Mouse (Mus musculus): ENCODE results near the gene Rnf183. TPM values are rescaled to one million over a fixed set of nuclear protein-coding genes. Genes with fewer than 3 reads are reported as not detected.
A peak's percentile ranks its signal among the peaks of the same experiment; 100 is the strongest.

The Rnf183 gene
- total RNA-seq, 1 experiment: 0.89 TPM

DNA sequence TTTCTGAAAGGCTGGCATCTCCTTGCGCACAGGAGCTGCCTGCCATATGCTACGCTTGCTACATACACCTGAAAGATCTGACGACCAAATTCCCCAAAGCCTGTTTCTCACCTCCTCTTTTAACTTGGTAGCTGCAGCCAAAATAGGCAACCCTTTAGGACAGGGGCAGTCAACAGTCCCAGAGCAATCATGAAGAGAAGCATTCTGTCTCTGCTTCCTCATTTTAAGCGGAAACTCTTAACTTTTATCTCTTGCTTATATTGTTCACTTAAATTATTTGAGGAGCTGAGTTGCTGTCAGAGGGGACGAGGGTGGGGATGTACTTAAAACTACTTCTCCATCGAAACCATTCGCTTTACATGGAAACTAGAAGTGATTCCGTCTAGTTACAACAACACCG lies 5.4 kb downstream of the Rnf183 start:
- H3K9ac ChIP-seq (ENCODE audit: insufficient read depth, low read depth, low read length, poor library complexity, severe bottlenecking): no peak overlapping the region
- peaks cover 0 to 2% of the 10 kb centered on the region in 2 experiments; a peak in 1 of 4 replicates for H3K4me1 ChIP-seq (ENCODE audit: control insufficient read depth in 2 of 2, insufficient read depth in 2 of 2, low read length in 2 of 2, poor library complexity in 1 of 2)
- no peak for DNase-seq (ENCODE audit: low read depth, low spot score)
- TF ChIP-seq ZC3H11A (IDR thresholded peaks at IDR 0.05; ENCODE audit: borderline replicate concordance, low read depth, low read length): no peak
- no peak for TF ChIP-seq HCFC1 (IDR thresholded peaks at IDR 0.05; ENCODE audit: borderline replicate concordance, insufficient read depth, low read length)
- TF ChIP-seq CHD2 (IDR thresholded peaks at IDR 0.05; ENCODE audit: low read depth, low read length): no peak
- TF ChIP-seq MAFK (IDR thresholded peaks at IDR 0.05; ENCODE audit: insufficient read depth, low read depth, low read length): no peak
- no peak for TF ChIP-seq ZNF384 (IDR thresholded peaks at IDR 0.05; ENCODE audit: low read depth, low read length)
- no peak overlapping the region for H3K27ac ChIP-seq (ENCODE audit: insufficient read depth, low read depth, low read length, poor library complexity, severe bottlenecking)
- H3K36me3 ChIP-seq (ENCODE audit: control insufficient read depth, insufficient read depth, low read length, poor library complexity, severe bottlenecking): peaks cover 7% of the 10 kb centered on the region
- H3K9me3 ChIP-seq (ENCODE audit: control insufficient read depth, insufficient read depth, low read depth, low read length): no peaks in the 10 kb centered on the region
- H3K4me3 ChIP-seq (ENCODE audit: insufficient read depth in 1 of 2, low read depth in 1 of 2, low read length in 2 of 2, poor library complexity in 1 of 2, severe bottlenecking in 1 of 2): no peak overlapping the region
- in situ Hi-C loops (cut with MboI; ENCODE audit: low sequenced_read_pairs in 2 of 2, unreplicated experiment in 2 of 2): no loop called here

DNA sequence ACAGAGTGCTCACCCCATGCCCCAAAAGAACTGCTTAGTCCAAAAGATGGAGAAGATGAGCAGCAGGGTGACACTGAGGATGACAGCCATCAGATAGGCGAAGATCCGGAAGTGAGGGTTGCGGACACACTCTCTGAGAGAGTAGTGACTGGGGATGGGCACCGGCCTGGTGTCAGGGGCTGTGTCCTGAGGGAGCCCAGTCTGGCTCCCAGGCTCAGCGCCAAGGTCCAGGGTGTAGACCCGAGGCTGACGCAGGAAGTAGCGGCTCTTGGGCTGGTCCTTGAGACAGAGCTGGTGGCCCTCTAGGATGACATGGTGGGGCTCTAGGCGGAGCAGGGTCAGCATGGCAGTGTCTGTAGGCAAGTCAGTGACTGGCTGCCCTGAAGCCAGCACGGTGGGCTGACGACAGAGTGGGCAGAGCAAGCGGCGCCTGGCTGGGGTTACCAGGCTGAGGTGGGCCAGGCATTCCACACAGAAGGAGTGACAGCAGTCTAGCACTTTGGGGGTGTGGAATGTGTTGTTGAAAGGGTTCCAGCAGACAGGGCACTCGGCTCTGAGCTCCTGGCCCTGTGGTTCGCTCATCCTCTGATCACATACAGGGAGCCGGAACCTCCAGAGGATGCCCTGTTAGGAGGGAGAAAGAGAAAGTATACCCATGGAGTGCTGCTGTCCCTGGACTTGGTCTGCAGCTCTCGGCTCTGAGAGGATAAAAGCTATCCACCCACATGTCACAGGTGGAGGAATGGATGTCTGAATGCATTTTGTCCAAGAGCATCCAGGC lies 6.9 kb downstream of the Rnf183 start:
- Histone ChIP-seq H3K4me3 (ENCODE audit: insufficient read depth in 1 of 2, low read depth in 1 of 2, low read length in 2 of 2, poor library complexity in 1 of 2, severe bottlenecking in 1 of 2) (peak overlapping the region in 1 of 2 experiments; percentile 35; a peak in 1 of 4 replicates), H3K4me1 (ENCODE audit: control insufficient read depth in 2 of 2, insufficient read depth in 2 of 2, low read length in 2 of 2, poor library complexity in 1 of 2) (peaks cover 0 to 2% of the 10 kb centered on the region in 2 experiments; a peak in 1 of 4 replicates), H3K36me3 (ENCODE audit: control insufficient read depth, insufficient read depth, low read length, poor library complexity, severe bottlenecking) (peaks cover 17% of the 10 kb centered on the region), H3K27ac (ENCODE audit: insufficient read depth, low read depth, low read length, poor library complexity, severe bottlenecking) (no peak overlapping the region), H3K9me3 (ENCODE audit: control insufficient read depth, insufficient read depth, low read depth, low read length) (no peaks in the 10 kb centered on the region), H3K9ac (ENCODE audit: insufficient read depth, low read depth, low read length, poor library complexity, severe bottlenecking) (no peak overlapping the region)
- TF ChIP-seq ZC3H11A (IDR thresholded peaks at IDR 0.05; ENCODE audit: borderline replicate concordance, low read depth, low read length) (no peak), MAFK (IDR thresholded peaks at IDR 0.05; ENCODE audit: insufficient read depth, low read depth, low read length) (no peak), CHD2 (IDR thresholded peaks at IDR 0.05; ENCODE audit: low read depth, low read length) (no peak), HCFC1 (IDR thresholded peaks at IDR 0.05; ENCODE audit: borderline replicate concordance, insufficient read depth, low read length) (no peak), ZNF384 (IDR thresholded peaks at IDR 0.05; ENCODE audit: low read depth, low read length) (no peak)
- in situ Hi-C loops (cut with MboI; ENCODE audit: low sequenced_read_pairs in 2 of 2, unreplicated experiment in 2 of 2): no loop called here
- DNase-seq (ENCODE audit: low read depth, low spot score): no peak

DNA sequence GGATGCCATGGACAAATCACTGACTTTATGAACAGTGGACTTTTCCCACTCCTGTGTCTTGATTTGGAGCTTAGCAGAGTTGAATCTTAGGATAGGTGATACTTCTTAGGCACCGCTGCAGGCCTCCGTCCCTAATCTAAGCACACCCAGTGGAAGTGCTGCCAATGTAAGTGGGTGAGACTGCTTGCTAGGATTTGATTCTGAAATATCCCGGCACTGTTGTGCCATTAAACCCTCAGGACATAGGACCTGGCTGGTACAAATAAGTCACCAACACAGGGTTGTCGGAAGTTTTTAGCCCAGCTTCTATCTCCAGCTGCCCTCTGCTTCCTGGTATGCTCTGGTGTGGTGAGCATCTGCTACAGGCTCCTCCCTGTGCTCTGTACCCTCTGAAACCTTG lies 9.2 kb downstream of the Rnf183 start:
- Histone ChIP-seq H3K27ac (ENCODE audit: insufficient read depth, low read depth, low read length, poor library complexity, severe bottlenecking) (no peak overlapping the region), H3K36me3 (ENCODE audit: control insufficient read depth, insufficient read depth, low read length, poor library complexity, severe bottlenecking) (peaks cover 31% of the 10 kb centered on the region), H3K9ac (ENCODE audit: insufficient read depth, low read depth, low read length, poor library complexity, severe bottlenecking) (no peak overlapping the region), H3K4me3 (ENCODE audit: insufficient read depth in 1 of 2, low read depth in 1 of 2, low read length in 2 of 2, poor library complexity in 1 of 2, severe bottlenecking in 1 of 2) (no peak overlapping the region), H3K9me3 (ENCODE audit: control insufficient read depth, insufficient read depth, low read depth, low read length) (no peaks in the 10 kb centered on the region), H3K4me1 (ENCODE audit: control insufficient read depth in 2 of 2, insufficient read depth in 2 of 2, low read length in 2 of 2, poor library complexity in 1 of 2) (peaks cover 0 to 2% of the 10 kb centered on the region in 2 experiments; a peak in 1 of 4 replicates)
- no peak for DNase-seq (ENCODE audit: low read depth, low spot score)
- in situ Hi-C loops (cut with MboI; ENCODE audit: low sequenced_read_pairs in 2 of 2, unreplicated experiment in 2 of 2): no loop called here
- TF ChIP-seq ZNF384 (IDR thresholded peaks at IDR 0.05; ENCODE audit: low read depth, low read length) (no peak), CHD2 (IDR thresholded peaks at IDR 0.05; ENCODE audit: low read depth, low read length) (no peak), MAFK (IDR thresholded peaks at IDR 0.05; ENCODE audit: insufficient read depth, low read depth, low read length) (no peak), HCFC1 (IDR thresholded peaks at IDR 0.05; ENCODE audit: borderline replicate concordance, insufficient read depth, low read length) (no peak), ZC3H11A (IDR thresholded peaks at IDR 0.05; ENCODE audit: borderline replicate concordance, low read depth, low read length) (no peak)

DNA sequence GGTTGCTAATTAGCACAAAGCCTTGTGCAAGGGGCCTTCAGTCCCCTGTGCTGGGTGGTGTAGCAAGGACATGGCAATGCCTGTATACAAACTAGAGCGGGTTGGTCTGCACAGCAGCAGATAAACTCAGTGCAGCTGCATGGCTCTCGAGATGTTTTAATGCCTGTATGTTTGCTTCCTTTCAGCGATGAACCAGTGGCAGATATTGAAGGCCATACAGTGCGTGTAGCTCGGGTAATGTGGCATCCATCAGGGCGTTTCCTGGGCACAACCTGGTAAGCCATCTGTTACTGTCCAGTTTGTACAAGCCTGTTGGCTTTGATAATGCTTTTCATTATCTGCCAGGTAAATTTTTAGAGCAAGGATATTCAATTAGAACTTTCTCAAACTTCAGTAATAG lies 16.0 kb downstream of the Rnf183 start:
- Histone ChIP-seq H3K9me3 (ENCODE audit: control insufficient read depth, insufficient read depth, low read depth, low read length) (no peaks in the 10 kb centered on the region), H3K27ac (ENCODE audit: insufficient read depth, low read depth, low read length, poor library complexity, severe bottlenecking) (no peak overlapping the region), H3K4me1 (ENCODE audit: control insufficient read depth in 2 of 2, insufficient read depth in 2 of 2, low read length in 2 of 2, poor library complexity in 1 of 2) (no peaks in the 10 kb centered on the region), H3K36me3 (ENCODE audit: control insufficient read depth, insufficient read depth, low read length, poor library complexity, severe bottlenecking) (peaks cover 63% of the 10 kb centered on the region), H3K9ac (ENCODE audit: insufficient read depth, low read depth, low read length, poor library complexity, severe bottlenecking) (no peak overlapping the region), H3K4me3 (ENCODE audit: insufficient read depth in 1 of 2, low read depth in 1 of 2, low read length in 2 of 2, poor library complexity in 1 of 2, severe bottlenecking in 1 of 2) (no peak overlapping the region)
- DNase-seq (ENCODE audit: low read depth, low spot score): no peak
- in situ Hi-C loops (cut with MboI; ENCODE audit: low sequenced_read_pairs in 2 of 2, unreplicated experiment in 2 of 2): no loop called here
- TF ChIP-seq HCFC1 (IDR thresholded peaks at IDR 0.05; ENCODE audit: borderline replicate concordance, insufficient read depth, low read length) (no peak), ZNF384 (IDR thresholded peaks at IDR 0.05; ENCODE audit: low read depth, low read length) (no peak), CHD2 (IDR thresholded peaks at IDR 0.05; ENCODE audit: low read depth, low read length) (no peak), MAFK (IDR thresholded peaks at IDR 0.05; ENCODE audit: insufficient read depth, low read depth, low read length) (no peak)

All from ES-E14 (cell line).